Comparison of ENCODE assay signal across 1 mouse cellular context in the genomic region with DNA sequence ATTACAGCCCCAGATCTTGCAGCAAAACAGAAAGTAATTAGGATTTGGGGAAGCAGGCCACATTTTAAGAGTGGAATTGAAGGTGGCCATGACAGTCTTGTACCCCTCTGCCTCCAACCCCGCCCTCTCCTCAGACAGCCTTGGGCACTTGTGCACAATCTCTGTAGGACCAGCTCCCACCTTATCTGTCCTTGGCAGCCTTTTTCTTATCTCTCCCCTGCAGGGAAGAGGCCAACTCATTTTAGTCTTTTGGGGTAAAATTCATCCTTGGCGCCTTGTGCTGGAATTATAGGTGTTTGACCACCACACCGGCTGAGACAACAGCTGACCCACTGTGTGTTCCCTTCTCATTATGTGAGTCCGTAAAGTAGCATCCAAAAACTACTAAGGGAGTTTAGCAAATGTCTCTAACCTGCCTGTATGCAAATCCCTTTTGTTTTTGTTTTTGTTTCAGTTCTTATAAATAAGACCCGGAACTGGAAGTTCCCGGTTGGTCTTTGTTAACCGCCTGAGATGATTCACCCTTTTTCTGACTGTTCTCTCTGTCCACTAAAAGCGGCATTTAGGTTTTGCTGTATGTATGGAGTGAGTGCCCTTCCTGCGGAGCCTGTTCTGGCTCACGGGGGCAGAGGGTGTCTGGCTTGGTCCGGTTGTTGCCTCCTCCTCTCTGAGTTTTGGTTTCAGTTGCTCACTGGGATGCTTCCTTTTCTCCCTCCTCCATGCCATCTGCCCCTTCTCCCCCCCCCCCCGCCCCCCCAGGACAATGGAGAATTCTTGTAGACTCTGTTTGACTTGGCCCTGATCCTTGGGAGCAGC.
TF ChIP-seq lines count a peak whose summit lies in the region.

No protein-coding gene starts in this region.

TF ChIP-seq in CH12.LX, 34 proteins besides CTCF, POLR2A, EP300 and RAD21 (continued from another document):
- TF ChIP-seq ELF1 (IDR thresholded peaks at IDR 0.05; ENCODE audit: low read depth, low read length) (peak; percentile 67), HCFC1 (IDR thresholded peaks at IDR 0.05; ENCODE audit: low read depth, low read length) (no peak; the same call in 1 of the 2 replicates), ZC3H11A (IDR thresholded peaks at IDR 0.05; ENCODE audit: low read depth, low read length) (no peak), RCOR1 (conservative IDR thresholded peaks at IDR 0.05; ENCODE audit: low read depth, low read length) (no peak), ZNF384 (IDR thresholded peaks at IDR 0.05; ENCODE audit: low read depth, low read length) (no peak), GABPA (IDR thresholded peaks at IDR 0.05; ENCODE audit: insufficient replicate concordance, low read depth, low read length) (no peak)
